ENCODE assay signal across 28 mouse cellular contexts in the genomic region with DNA sequence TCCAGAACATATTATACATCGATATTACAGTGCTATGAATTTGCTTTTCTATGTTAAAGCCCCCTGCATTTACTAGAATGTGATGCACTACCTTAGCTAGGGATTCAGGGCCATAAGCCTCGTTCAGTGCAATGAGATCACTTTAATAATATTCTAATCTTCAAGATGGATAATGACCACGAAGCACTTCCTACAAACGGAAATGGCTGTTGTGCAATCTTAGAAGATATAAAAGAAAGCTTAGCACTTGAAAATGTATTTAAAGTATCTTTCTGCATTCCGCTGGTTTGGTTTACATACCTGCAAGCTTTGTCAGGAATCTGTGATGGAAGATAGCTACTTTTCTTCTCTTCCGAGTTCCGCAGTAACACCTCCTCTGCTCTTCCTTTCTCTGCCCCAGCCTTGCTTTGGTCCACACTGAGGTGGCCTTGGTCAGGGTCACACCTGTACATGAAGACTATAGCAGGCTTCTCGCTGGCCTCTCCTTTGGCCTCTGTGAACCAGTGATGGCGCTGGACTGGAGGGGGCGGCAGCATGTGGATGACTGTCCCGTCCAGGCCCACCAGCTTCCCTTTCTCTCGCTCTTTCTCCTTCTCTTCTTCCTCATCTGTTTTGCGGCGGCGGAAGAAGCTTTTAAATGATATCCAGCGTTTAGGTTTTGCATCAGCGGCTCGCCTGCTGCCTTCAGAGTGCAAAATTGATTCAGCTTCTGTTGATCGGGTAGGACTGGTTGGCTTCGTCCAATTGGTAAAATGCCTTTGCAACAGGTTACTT.
DNase-seq lines count a peak whose midpoint lies in the region; ATAC-seq and TF ChIP-seq lines count a peak whose summit lies in the region.
"Had no signal": no experiment of that assay in that cellular context is flagged by ENCODE, and none has a peak within 500 bp of the region (broad histone marks: within the 10 kb centered on the region; RNA-seq: fewer than 3 reads in every experiment).

No protein-coding gene starts in this region.

- WGBS in forebrain, embryonic 15.5 days: 91% methylated on average over 20 of the region's 20 CpGs

- no peaks in the 10 kb centered on the region for H3K27me3 ChIP-seq in forebrain, embryonic 15.5 days
- H3K27me3 ChIP-seq: embryonic facial prominence, embryonic 12.5 days; embryonic facial prominence, embryonic 15.5 days; forebrain, embryonic 12.5 days; heart, embryonic 12.5 days; heart, embryonic 15.5 days had no signal

- H3K9me3 ChIP-seq in forebrain, embryonic 15.5 days: peaks cover 5% of the 10 kb centered on the region

- DNase-seq in gastrocnemius, adult 2 months: no peak
- no peak for DNase-seq in gastrocnemius, postnatal 10 days
- peak; percentile 74 for DNase-seq in 416B (ENCODE audit: low read depth)
- peak; percentile 8 for DNase-seq in induced T-regulatory cell, adult 2 months (ENCODE audit: low read depth)
- DNase-seq in right cerebral cortex, postnatal 36 days (ENCODE audit: low spot score in 2 of 2): no peak
- DNase-seq: adrenal gland, adult 8-10 months; adrenal gland, postnatal 25 days; B cell, adult 2 months; cerebellum, adult 11 months; cerebellum, adult 2 months; cerebellum, adult 9-11 months; cerebellum, postnatal 25 days; gastrocnemius, postnatal 25 days; heart, postnatal 10 days; heart, postnatal 4 days had no signal

- peak overlapping the region; percentile 11; the same call in 1 of the 2 replicates for H3K4me3 ChIP-seq in gastrocnemius, adult 2 months
- H3K4me3 ChIP-seq in bone marrow macrophage, adult 2 months (ENCODE audit: insufficient read depth, low read length): no peak overlapping the region
- H3K4me3 ChIP-seq in forebrain, embryonic 15.5 days: no peak overlapping the region
- H3K4me3 ChIP-seq: embryonic facial prominence, embryonic 12.5 days; embryonic facial prominence, embryonic 15.5 days; erythroblast, embryonic 14.5 days; forebrain, embryonic 12.5 days; heart, embryonic 12.5 days; heart, embryonic 15.5 days had no signal

- intact Hi-C loops in gastrocnemius, adult 2 months (cut with DNase I): no loop called here

- H3K9ac ChIP-seq in forebrain, embryonic 15.5 days (replicated peaks): no peak overlapping the region
- H3K9ac ChIP-seq: embryonic facial prominence, embryonic 12.5 days; embryonic facial prominence, embryonic 15.5 days; forebrain, embryonic 12.5 days; heart, embryonic 12.5 days; heart, embryonic 15.5 days; hindbrain, embryonic 14.5 days had no signal

- H3K36me3 ChIP-seq in forebrain, embryonic 15.5 days: no peaks in the 10 kb centered on the region

- no peak for TF ChIP-seq POLR2A in bone marrow macrophage, adult 2 months (IDR thresholded peaks at IDR 0.05; ENCODE audit: borderline replicate concordance, low read depth, low read length)

- H3K4me1 ChIP-seq in bone marrow macrophage, adult 2 months (ENCODE audit: control insufficient read depth, insufficient read depth, low read length): peaks cover 35% of the 10 kb centered on the region
- H3K4me1 ChIP-seq in forebrain, embryonic 15.5 days: no peaks in the 10 kb centered on the region
- H3K4me1 ChIP-seq: embryonic facial prominence, embryonic 12.5 days; embryonic facial prominence, embryonic 15.5 days; forebrain, embryonic 12.5 days had no signal

- TF ChIP-seq CTCF in gastrocnemius, adult 2 months (IDR thresholded peaks at IDR 0.05): no peak
- TF ChIP-seq CTCF in bone marrow macrophage, adult 2 months (IDR thresholded peaks at IDR 0.05; ENCODE audit: low read depth, low read length): no peak

- no peak overlapping the region for H3K27ac ChIP-seq in gastrocnemius, adult 2 months
- H3K27ac ChIP-seq in bone marrow macrophage, adult 2 months (ENCODE audit: insufficient read depth, low read depth, low read length): peak overlapping the region; percentile 61
- H3K27ac ChIP-seq in forebrain, embryonic 15.5 days (replicated peaks): no peak overlapping the region
- H3K27ac ChIP-seq: embryonic facial prominence, embryonic 12.5 days; embryonic facial prominence, embryonic 15.5 days; forebrain, embryonic 12.5 days; heart, embryonic 15.5 days; hindbrain, embryonic 14.5 days; hindbrain, postnatal 0 days had no signal

- H3K4me2 ChIP-seq in forebrain, embryonic 15.5 days (replicated peaks): no peak overlapping the region
- H3K4me2 ChIP-seq: embryonic facial prominence, embryonic 12.5 days; embryonic facial prominence, embryonic 15.5 days; forebrain, embryonic 12.5 days; heart, embryonic 12.5 days; heart, embryonic 15.5 days; hindbrain, embryonic 14.5 days had no signal

- ATAC-seq in megakaryocyte, adult 5-6 weeks (ENCODE audit: poor library complexity, severe bottlenecking): no peak
- no peak for ATAC-seq in forebrain, embryonic 15.5 days (replicated peaks)
- ATAC-seq: forebrain, embryonic 16.5 days; hindbrain, postnatal 0 days; intestine, postnatal 0 days had no signal

Comparison
In these comparisons a context has a peak if more than half of its experiments do, and no peak if none do; other contexts are left out.
1. DNase-seq: peak in 416B (single experiment) and induced T-regulatory cell, adult 2 months (single experiment); none in gastrocnemius, adult 2 months (single experiment), gastrocnemius, postnatal 10 days (single experiment) and right cerebral cortex, postnatal 36 days (0 of 2).